15 mouse cellular contexts compared by ENCODE assay signal in genomic region chr4:57137371-57138092, GRCm38 (mm10). TPM values are rescaled to one million over a fixed set of nuclear protein-coding genes. Genes with fewer than 3 reads are reported as not detected.
DNase-seq lines count a peak whose midpoint lies in the region; TF ChIP-seq lines count a peak whose summit lies in the region.
"Had no signal": no experiment of that assay in that cellular context is flagged by ENCODE, and none has a peak within 500 bp of the region (broad histone marks: within the 10 kb centered on the region; RNA-seq: fewer than 3 reads in every experiment).

No protein-coding gene starts in this region.

- no peak for TF ChIP-seq CTCF in kidney, adult 2 months (conservative IDR thresholded peaks at IDR 0.05; ENCODE audit: insufficient read depth, insufficient read length, low read depth, low read length)

- peak overlapping the region; percentile 81 for H3K27ac ChIP-seq in kidney, adult 2 months (ENCODE audit: insufficient read depth, low read depth, low read length)
- H3K27ac ChIP-seq: embryonic facial prominence, embryonic 13.5 days; heart, embryonic 15.5 days; hindbrain, embryonic 12.5 days; macrophage; midbrain, embryonic 13.5 days had no signal

- DNase-seq in heart, adult 11 months, result peak; percentile 87
- DNase-seq in heart, postnatal 25 days (ENCODE audit: low spot score), result no peak
- peak; percentile 37 to 51 for DNase-seq in cerebellum, postnatal 25 days
- DNase-seq in kidney, adult 2 months, result peak; percentile 83
- peak; percentile 82 to 86 for DNase-seq in kidney, postnatal 36 days
- no peak for DNase-seq in frontal cortex, postnatal 10 days (ENCODE audit: low spot score in 2 of 2)
- DNase-seq in urinary bladder, adult 18-20 months (ENCODE audit: low spot score in 2 of 2), result no peak
- DNase-seq: lung, adult 18-20 months; right cerebral cortex, adult 18-20 months; thymus, postnatal 4 days had no signal

- peaks cover 7% of the 10 kb centered on the region for H3K4me1 ChIP-seq in kidney, adult 2 months (ENCODE audit: control insufficient read depth, insufficient read depth, low read length)

- no peak for TF ChIP-seq POLR2A in kidney, adult 2 months (IDR thresholded peaks at IDR 0.05; ENCODE audit: low read depth, low read length)

- H3K36me3 ChIP-seq in kidney, adult 2 months (ENCODE audit: control insufficient read depth, insufficient read depth, low read length), result no peaks in the 10 kb centered on the region
- H3K36me3 ChIP-seq: embryonic facial prominence, embryonic 13.5 days; heart, embryonic 15.5 days; hindbrain, embryonic 12.5 days; midbrain, embryonic 13.5 days had no signal

- no peak overlapping the region for H3K4me3 ChIP-seq in kidney, adult 2 months (ENCODE audit: insufficient read depth, low read depth, low read length)
- H3K4me3 ChIP-seq: embryonic facial prominence, embryonic 13.5 days; heart, embryonic 15.5 days; hindbrain, embryonic 12.5 days; midbrain, embryonic 13.5 days had no signal

- WGBS in kidney, adult 2 months, result 38% methylated on average over 8 of the region's 8 CpGs

- no peaks in the 10 kb centered on the region for H3K27me3 ChIP-seq in kidney, adult 2 months (replicated peaks; ENCODE audit: control insufficient read depth, insufficient read depth, low read length)

- intact Hi-C loops in heart, postnatal 25 days (cut with DNase I), result no loop called here

RNA-seq across cellular contexts. Expression of gene Epb41l4b, which starts 5.7 kb away (rescaled TPM):
- total RNA-seq in heart, postnatal 25 days (2021), result 1 to 10 TPM; 3.1 to 3.4 TPM
- polyA plus RNA-seq in kidney, adult 2 months (2012; rRNA removed), result 15.8 and 17.9 TPM in 2 replicates
- polyA plus RNA-seq: macrophage had no signal

Comparison
In these comparisons a context has a peak if more than half of its experiments do, and no peak if none do; other contexts are left out.
1. DNase-seq: peak in heart, adult 11 months (single experiment), cerebellum, postnatal 25 days (2 of 2), kidney, adult 2 months (single experiment) and kidney, postnatal 36 days (2 of 2); none in heart, postnatal 25 days (single experiment), frontal cortex, postnatal 10 days (0 of 2) and urinary bladder, adult 18-20 months (0 of 2).